Mouse (Mus musculus): ENCODE measurements around the gene Fam120c.
"Not testable (repeated sequence)": the region's sequence is repeated elsewhere in the genome, so short reads cannot be mapped to it uniquely, and the experiment has no call there.

Gene Fam120c

DNA sequence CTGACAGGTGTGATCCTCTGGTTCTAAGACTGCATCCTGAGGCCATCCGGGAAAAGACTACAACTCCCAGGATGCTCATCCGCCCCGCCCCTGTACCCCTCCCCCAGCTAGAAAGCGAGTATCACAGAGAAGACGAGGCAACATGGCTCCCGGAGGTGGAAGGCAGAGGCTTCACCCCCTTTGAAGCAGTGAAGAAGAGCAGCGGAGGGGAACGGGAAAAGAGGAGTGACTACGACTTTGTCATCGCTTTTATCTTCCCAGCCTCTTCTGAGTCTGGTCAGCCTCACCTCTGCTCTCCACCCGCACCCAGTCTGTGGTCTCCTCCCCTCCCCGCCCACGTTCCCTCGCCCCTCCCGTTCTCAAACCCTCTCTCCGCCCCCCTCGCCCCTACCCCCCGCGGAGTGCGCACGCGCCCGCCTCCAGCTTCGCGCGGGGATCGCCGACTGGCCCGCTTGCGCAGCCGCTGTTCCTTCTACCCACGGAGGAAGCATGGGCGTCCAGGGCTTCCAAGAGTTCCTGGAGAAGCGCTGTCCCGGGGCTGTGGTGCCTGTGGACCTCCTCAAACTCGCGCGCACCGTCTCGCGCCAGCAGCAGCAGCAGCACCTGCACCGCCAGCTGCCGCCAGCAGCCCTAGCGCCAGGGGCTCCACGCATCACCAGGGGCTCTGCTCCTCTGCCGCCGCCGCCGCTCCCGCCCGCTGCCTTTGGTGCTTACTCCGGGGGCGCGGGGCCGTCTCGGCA is at the start of gene Fam120c:
Fam120c (plus strand) TSS at position 415 of the 740 bp plus-strand sequence.
- DNase-seq = peak; percentile 89 to 92

DNA sequence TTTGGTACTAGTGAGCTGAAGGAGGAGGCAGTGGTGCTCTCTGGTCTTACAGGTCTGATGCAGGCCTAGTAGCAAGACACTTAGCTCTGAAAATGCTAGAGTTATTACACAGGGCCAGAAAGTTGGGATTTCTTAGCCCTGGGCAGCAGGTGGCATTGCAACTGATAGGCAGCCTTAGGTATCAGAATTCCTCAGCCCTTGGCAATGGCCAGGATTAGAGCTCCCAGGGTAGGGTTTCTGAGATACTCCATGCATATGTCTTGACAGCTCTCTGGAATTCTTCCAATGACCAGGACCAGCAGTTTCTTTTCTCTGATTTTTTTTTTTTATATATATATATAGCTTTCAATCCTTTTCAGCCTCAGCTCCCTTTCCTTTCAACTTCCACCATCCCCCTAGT is 45.6 kb upstream of the Fam120c start:
- DNase-seq = no peak

DNA sequence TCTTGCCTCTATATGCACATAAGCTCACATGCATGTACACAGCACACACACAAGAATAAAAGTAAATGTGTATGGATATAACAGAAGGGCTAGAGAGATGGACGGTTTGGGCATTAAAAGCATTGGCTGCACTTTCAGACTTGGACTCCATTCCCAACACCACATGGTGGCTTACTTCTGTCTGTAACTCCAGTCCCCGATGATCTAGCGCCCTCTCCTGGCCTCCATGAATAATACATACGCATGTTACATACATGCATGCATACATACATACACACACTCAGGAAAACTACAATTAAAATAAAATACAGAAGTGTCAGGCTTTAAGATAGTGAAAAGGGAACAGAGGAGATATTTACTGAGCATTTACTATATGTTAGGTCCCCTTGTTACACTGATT is 30.2 kb upstream of the Fam120c start:
- peak in 1 of 2 experiments; percentile 2 for DNase-seq

DNA sequence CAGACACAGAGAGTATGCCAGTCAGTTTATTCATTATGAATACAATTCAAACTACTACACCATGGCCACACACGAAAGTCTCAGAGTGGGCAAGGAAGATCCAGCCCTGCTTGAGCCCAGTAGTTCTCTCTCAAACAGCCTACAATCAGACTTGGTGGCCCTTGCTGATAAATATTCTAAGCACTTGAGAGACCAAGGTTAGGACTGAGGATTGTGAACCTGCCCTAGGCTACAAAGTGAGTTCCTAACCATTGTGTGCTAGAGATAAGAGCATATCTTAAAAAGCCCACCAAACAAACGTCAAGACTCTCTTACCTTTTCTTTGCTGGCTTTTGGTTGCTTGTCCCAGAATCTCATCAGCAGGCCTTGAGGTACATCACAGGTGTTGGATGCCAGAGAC is 10.4 kb upstream of the Fam120c start:
- no peak for DNase-seq

DNA sequence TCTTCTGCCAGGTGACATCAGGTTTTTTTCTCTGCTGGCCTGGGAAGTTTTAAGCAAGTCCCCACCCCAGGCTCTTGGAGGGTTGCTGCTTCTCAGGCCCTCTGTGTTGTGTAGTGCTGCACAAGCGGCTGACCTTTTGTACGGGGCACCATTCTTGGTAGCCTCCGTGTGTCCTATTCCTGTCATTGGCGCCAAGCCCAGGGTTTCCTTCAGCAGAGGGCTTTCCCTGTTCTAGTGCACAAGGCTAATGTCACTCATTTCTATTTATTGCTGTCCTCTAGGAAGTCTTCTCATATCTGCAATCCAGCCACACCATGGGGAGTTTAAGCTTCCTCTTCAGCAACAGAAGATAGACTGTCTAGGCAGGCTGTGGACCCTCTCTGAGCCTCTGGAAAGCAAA is 6.2 kb upstream of the Fam120c start:
- peak; percentile 16 to 23 for DNase-seq

DNA sequence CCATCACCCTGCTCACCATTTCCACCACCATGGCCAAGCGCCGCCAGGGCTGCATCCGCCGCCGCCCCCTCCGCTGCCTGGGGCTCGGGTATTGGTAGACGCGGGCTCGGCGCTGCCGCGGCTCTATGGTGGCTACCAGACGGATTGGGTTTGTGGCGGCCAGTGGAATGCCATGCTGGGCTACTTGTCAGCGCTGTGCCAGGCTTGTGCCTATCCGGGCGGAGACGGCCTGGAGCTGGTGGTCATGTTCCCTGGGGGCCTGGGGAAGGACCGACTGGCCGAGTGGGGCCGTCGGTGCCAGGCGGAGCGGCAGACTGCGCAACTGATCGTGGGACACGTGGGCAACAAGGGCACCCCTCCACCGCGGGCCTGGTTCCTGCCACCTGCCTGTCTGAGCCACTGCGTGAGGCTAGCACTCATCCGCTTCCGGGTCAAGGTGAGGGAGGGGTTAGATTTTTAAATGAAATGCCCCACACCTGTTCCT is 568 bp downstream of the Fam120c start:
- peak; percentile 35 to 62 for DNase-seq

DNA sequence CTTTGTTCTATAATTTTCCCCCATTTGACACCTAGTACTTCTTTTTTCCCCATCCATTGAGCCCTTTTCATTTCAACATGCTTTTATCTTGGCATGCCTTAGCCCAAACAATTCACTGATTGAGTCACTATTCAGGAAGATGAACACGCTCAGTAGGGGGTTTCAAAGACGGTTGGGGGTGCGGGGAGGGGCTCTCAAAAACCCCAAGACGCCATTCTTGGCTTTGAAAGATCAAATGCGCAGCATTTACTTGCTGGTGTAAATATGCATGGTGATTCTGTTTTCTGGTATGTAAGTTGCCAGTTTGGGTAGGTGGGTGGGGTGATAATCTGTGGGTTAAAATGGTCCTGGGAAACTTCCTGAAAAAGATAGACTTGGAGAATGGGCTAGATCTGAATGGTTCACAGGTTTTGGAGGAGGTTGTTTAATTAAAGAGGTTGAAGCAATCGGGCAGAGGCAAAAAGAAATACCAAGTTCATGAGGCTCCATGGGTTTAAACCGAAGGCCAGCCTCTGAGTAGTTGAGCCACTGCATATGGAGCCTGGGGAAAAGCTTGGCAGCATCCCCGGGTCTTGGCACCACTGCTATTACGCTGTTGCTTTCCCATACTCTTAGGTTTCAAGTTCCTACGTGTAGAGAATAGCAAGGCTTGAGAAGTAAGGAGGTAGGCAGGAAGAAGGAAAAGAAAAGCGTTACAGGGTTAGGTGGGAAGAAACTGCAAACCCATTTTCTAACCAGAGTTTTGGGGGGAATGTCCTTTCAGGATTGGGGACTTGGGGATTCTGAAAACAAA is 1.6 kb downstream of the Fam120c start:
- peak; percentile 3 to 8 for DNase-seq

DNA sequence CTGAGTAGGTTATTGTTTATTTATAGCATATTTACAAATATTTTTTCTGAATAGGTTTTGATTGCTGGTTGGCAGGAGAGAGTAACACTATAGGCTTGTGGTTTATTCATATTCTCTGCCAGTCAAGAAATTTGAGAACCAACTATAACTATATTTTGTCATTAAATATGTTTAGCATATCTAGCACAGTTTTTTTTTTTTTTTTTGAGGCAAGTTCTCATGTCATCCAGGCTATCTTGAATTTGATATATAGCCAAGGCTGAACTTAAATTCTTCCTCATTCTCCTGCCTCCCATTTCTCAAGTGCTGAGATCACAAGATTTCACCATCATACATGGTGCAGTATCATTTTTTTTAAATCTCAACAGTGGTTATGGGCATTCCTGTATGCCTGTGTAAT is 3.3 kb downstream of the Fam120c start:
- no peak for DNase-seq

DNA sequence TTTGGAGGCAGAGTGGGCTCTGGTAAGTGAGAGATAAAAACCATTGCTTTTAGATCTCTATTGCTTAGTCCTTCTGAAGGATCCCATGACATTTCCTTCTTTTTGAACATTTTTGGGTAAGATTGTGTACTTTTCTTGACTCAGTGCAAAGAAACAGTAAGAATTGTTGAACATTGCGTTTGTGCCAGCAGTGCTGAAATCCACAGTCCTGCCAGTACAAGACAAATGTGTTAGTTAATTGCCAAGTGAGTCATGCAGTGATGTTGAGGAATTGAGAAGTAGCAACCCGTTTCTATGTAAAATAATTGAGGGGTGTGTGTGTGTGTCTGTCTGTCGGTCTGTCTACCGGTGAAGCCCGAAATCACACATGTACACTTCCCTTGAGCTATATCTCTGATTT is 5.3 kb downstream of the Fam120c start:
- no peak for DNase-seq

DNA sequence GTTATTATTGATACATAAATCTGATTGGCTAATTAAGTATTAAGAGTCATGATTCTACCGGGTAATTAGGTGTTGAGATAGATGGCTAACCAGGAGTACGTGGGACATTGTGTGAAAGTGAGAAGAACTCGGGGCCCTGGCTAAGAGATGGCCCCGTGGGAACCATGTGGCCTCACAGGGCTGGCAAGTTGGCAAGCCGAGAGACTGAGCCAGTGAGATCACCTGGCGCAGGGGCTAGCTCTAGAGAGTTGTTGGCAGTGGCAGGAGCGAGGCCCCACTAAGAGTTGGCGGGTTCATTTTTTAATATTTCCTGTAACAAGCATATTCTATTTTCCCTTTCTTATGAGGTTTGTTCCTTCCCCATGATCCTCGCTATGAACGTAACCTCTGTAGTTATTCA is 74.8 kb downstream of the Fam120c start:
- no peak for DNase-seq

DNA sequence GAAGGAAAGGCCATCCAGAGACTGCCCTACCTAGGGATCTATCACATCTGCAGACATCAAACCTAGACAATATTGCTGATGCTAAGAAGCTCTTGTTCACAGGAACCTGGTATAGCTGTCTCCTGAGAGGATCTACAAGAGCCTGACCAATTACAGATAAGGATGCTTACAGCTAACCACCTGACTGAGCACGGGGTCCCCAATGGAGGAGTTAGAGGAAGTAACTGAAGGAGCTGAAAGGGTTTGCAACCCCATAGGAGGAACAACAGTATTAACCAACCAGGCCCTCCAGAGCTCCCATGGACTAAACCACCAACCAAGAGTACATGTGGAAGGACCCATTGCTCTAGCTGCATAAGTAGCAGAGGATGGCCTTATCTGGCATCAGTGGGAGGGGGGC is 76.8 kb downstream of the Fam120c start:
- DNase-seq = no peak

DNA sequence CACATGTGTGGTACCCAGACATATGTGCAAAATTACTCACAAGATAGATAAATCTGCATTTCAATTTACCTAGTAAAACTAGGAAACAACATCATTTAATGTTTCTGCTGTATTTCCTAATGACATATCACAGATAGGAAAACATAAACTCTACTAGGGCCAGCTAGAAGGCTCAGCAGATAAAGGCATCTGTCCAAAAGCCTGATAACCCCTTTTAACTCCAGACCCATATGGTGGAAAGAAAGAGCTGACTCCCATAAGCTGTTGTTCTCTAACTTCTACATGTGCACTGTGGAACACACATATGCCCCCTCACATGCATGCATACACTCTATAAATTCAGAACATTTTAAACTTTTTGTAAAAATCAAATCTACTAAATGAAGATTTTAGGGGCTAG is 99.7 kb downstream of the Fam120c start:
- DNase-seq = no peak

DNA sequence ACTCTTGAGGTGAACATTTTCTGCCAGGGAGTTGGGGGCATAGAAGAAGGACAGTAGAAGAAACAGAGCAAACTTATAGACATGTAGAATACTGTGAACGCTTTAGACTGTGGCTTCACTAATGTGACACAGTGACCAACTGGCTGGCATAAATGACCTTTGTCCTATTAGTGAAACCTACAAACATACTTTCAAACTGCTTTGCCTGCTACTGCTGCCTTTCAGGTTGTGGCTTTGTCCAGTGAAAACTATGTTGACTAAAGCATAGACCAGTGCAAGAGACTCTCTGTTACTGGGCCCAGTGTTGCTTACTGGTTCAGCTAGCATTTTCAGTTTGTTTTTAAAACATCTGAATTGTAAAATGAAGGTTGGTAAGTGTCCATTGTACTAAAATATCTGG is 100.2 kb downstream of the Fam120c start:
- DNase-seq = no peak

DNA sequence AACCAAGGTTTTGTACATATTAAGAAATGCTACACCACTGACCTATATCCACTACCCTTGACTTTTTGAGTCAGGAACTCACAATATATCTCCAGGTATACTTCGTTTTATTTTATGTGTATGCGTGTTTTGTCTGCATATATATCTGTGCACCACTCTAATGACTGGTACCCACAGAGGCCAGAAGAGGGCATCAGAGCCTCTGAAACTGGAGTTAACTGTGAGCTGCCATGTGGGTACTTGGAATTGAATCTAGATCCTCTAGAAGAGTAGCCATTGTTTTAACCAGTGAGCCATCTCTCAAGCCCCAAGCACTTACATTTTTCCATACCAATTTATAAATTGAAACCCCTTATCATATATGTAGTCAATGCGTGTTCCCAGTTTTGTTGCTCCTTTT is 144.2 kb downstream of the Fam120c start:
- no peak for DNase-seq

DNA sequence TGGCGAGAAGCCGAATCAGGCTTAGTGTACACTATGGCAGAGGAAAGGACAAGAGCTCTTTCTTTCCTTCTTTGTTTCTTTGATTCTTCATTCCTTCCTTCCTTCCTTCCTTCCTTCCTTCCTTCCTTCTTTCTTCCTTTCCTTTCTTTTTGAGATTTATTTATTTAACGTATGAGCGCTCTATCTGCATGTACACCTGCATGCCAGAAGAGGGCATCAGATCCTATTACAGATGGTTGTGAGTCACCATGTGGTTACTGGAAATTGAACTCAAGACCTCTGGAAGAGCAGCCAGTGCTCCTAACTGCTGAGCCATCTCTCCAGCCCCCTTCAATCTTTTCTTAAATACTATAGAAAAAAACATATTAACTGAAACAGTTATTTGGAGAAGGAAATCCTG is 149.3 kb downstream of the Fam120c start:
- DNase-seq = not testable (repeated sequence)

DNA sequence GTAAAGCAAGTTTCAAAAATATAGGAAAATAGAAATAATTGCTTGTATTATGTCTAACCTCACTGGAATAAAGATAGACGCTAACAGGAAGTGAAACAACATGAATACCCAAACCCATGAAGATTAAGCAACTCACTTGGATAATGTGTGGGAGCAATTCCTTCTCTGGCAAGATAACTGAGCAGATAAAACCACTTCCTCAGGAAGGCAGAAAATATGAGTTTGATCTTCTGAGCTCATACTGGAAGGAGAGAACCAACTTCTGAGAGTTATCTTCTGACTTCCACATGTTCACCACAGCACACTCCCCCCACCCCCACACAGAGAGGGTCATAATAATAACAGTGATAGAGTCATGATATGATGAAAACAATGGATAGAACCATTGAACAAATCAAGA is 152.6 kb downstream of the Fam120c start:
- no peak for DNase-seq

DNA sequence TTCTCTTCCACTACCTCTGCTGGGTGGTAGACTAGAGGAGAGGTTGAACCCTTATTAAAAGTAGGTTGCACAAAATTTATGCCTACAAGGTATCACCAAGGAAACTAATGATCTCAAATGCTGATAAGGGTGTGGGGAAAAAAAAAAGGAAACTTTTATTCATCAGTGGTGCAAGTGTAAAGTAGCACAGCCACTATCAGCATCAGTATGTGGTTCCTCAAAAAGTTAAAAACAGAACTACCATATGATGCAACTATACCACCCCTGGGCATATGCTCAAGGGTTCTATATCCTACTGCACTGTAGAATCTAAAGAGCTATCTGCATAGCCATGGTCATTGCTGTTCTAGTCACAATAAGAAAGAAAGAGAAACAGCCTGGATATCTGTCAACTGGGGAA is 164.6 kb downstream of the Fam120c start:
- no peak for DNase-seq

DNA sequence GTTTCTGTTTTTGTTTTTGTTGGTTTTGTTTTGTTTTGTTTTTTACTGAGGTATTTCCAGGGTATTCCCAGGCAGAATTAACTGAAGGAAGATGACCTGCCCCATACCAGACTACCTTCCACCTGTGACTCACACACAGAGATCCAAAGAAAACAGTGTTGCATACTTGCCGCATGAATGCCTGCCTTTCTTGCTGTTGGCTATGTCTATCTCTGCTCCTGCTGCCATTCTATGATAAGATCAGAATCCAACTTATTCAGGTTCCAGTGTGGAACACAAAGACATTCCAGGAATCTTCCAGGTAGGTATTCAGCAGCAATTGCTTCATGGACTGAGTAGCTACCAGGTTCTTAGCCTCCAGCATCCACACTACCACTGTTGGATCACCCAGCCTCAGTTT is 165.9 kb downstream of the Fam120c start:
- DNase-seq = no peak

DNA sequence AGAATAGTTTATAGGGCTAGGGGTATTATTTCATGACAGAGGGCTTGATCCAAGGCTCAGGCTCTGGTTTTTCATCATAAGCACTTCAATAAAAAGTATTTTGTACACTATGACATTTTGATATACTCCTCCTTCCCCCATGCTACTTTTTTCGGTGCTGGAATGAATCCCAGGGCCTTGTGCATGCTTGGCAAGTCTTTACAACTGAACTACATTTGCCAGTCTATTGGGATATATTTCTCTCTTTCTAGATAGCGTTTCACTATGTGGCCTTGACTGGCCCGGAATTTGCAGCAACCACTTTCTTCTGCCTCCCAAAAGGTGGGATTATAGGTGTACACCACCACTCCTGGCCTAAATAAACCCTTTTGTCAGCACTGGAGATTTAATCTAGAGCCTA is 169.1 kb downstream of the Fam120c start:
- no peak for DNase-seq

DNA sequence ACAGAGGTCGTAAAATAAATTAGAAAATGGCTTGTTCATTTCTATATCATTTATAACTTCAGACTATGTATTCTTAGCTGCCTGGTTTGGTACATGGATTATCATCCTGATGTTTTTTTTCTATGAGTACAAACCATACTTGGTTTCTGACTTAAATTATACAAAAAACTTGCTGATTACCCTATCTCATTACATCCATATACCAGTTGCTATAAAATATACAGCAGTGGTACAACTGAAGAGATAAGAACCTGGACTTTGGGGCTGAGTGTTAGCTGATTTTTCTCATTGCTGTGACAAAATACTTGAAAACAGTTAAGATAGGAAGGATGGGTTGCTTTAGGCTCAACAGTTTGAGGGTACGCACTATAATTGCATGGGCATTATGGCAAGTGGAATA is 169.7 kb downstream of the Fam120c start:
- no peak for DNase-seq

DNA sequence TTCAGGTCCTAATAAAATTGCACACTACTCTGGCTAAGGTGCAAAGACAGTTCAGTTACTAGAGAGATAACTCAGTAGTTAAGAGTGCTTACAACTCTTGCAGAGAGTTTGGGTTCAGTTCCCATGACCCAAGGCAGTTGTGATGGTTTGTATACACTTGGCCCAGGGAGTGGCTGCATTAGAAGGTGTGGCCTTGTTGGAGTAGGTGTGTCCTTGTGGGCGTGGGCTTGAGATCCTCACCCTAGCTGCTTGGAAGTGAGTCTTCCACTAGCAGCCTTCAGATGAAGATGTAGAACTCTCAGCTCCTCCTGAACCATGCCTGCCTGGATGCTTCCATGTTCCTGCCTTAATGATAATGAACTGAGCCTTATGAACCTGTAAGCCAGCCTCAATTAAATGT is 174.2 kb downstream of the Fam120c start:
- no peak for DNase-seq

DNA sequence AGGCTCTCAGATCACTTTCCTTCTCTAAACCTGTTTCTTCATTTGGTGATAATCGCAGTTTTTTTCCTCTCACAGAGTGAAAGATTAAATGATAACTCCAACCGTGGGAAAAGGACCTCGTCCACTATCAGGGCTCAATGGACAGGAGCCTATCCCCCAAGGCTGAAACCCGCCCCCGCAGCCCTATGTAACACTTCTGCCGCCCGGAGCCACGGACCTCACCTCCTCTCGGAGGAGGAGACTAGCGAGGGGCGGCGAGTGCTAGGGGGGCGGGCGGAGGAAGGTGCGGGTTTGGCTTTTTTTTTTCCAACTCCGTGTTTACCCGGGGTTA is 176.1 kb downstream of the Fam120c start:
- DNase-seq = no peak

DNA sequence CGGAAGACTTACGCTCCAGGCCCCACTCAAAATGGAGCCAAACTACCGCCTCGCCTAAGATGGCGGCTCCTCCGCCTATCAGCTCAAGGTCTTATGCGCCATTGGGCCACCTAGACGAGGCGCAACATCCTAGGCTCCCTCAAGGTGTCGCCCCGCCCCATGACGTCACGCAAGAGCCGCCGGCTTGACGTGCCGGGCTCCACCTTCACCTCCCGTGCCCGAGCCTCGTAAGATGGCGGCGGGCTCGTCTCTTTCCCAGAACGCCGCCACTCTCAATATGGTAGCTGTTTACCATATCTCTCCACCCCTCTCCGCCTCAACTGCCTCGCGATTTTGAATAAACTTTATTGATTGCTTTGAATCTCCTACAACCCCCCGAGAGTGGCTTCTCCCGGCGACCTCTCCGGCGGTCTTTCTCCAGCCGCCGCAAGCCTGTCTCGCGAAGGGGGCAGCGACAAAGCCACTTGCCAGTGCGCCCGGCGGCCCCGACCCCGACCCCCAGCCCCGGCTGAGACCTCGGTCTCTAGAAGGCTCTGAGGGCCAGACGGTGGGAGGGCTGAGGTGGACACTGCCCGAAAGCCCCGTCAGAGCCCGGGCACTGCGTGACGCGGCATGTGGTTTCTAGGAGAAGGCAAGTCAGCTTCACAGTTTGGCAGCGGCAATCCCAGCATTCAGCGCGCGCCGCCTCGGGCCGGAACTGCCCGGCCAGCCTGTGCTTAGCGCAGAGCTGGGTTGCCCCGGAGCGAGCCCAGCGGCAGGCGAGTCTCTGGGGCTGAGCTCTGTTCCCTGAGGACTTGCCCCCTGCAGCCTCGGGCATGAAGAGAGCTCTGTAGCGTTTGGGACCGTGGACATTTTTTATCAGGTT is 176.7 kb downstream of the Fam120c start, which contains the start of gene Phf8:
Phf8 (plus strand) TSS at position 215 of the 865 bp plus-strand sequence.
- peak; percentile 97 to 98 for DNase-seq
